In genomic region chr6:41504915-41505314, GRCm38 (mm10) we compare ENCODE assay signal across 23 mouse cellular contexts. TPM values are rescaled to one million over a fixed set of nuclear protein-coding genes. Genes with fewer than 3 reads are reported as not detected.
"Had no signal": no experiment of that assay in that cellular context is flagged by ENCODE, and none has a peak within 500 bp of the region (broad histone marks: within the 10 kb centered on the region; RNA-seq: fewer than 3 reads in every experiment).

No protein-coding gene starts in this region.

- H3K27ac ChIP-seq: liver, embryonic 14.5 days; lung, embryonic 15.5 days; macrophage; midbrain, embryonic 13.5 days; midbrain, embryonic 15.5 days; neural tube, embryonic 13.5 days; neural tube, embryonic 15.5 days; stomach, embryonic 15.5 days; stomach, postnatal 0 days had no signal

- H3K36me3 ChIP-seq: lung, embryonic 15.5 days; midbrain, embryonic 13.5 days; midbrain, embryonic 15.5 days; neural tube, embryonic 13.5 days; neural tube, embryonic 15.5 days; stomach, embryonic 15.5 days had no signal

- DNase-seq: lung, adult 2 months; lung, postnatal 14 days; lung, postnatal 36 days; retina, postnatal 1 day; right cerebral cortex, adult 18-20 months; right cerebral cortex, postnatal 14 days had no signal

- H3K4me1 ChIP-seq: lung, embryonic 15.5 days; megakaryocyte, embryonic 14.5 days; midbrain, embryonic 13.5 days; midbrain, embryonic 15.5 days; neural tube, embryonic 13.5 days; neural tube, embryonic 15.5 days; stomach, embryonic 15.5 days had no signal

- ATAC-seq: lung, postnatal 0 days; midbrain, embryonic 13.5 days; midbrain, embryonic 15.5 days had no signal

- H3K4me2 ChIP-seq: lung, embryonic 15.5 days; midbrain, embryonic 11.5 days; midbrain, embryonic 13.5 days; midbrain, embryonic 15.5 days; neural tube, embryonic 13.5 days; neural tube, embryonic 15.5 days; stomach, embryonic 15.5 days had no signal

- H3K4me3 ChIP-seq: lung, embryonic 15.5 days; megakaryocyte, embryonic 14.5 days; midbrain, embryonic 13.5 days; midbrain, embryonic 15.5 days; neural tube, embryonic 13.5 days; neural tube, embryonic 15.5 days; stomach, embryonic 15.5 days had no signal

- H3K27me3 ChIP-seq: lung, embryonic 15.5 days; megakaryocyte, embryonic 14.5 days; midbrain, embryonic 13.5 days; midbrain, embryonic 15.5 days; neural tube, embryonic 13.5 days; neural tube, embryonic 15.5 days; stomach, embryonic 15.5 days had no signal

- H3K9ac ChIP-seq: liver, embryonic 14.5 days; lung, embryonic 15.5 days; midbrain, embryonic 13.5 days; midbrain, embryonic 15.5 days; neural tube, embryonic 13.5 days; neural tube, embryonic 15.5 days; stomach, embryonic 15.5 days had no signal

- H3K9me3 ChIP-seq: lung, embryonic 15.5 days; megakaryocyte, embryonic 14.5 days; midbrain, embryonic 13.5 days; midbrain, embryonic 15.5 days; neural tube, embryonic 13.5 days; neural tube, embryonic 15.5 days; stomach, embryonic 15.5 days had no signal

RNA-seq across cellular contexts. Expression of gene Prss2, which starts 16.7 kb away (rescaled TPM):
- polyA plus RNA-seq: lung, embryonic 15.5 days; lung, postnatal 0 days; macrophage; midbrain, embryonic 11.5 days; midbrain, embryonic 13.5 days; midbrain, embryonic 15.5 days; midbrain, postnatal 0 days; neural tube, embryonic 11.5 days; neural tube, embryonic 13.5 days; neural tube, embryonic 15.5 days had no signal

RNA-seq across cellular contexts. Expression of gene Prss1, which starts 46.2 kb away (rescaled TPM):
- polyA plus RNA-seq: liver, embryonic 14.5 days; lung, adult 2 months; lung, embryonic 15.5 days; lung, postnatal 0 days; macrophage; midbrain, embryonic 11.5 days; midbrain, embryonic 13.5 days; midbrain, embryonic 15.5 days; midbrain, postnatal 0 days; neural tube, embryonic 11.5 days; neural tube, embryonic 13.5 days; neural tube, embryonic 15.5 days; testis, adult 2 months; urinary bladder, adult 2 months had no signal

RNA-seq across cellular contexts. Expression of gene Gm10334, which starts 59.0 kb away (rescaled TPM):
- polyA plus RNA-seq: liver, embryonic 14.5 days; lung, adult 2 months; lung, embryonic 15.5 days; lung, postnatal 0 days; macrophage; midbrain, embryonic 11.5 days; midbrain, embryonic 13.5 days; midbrain, embryonic 15.5 days; midbrain, postnatal 0 days; neural tube, embryonic 11.5 days; neural tube, embryonic 13.5 days; neural tube, embryonic 15.5 days; testis, adult 2 months; thymus, postnatal 0 days; urinary bladder, adult 2 months had no signal
